Mouse (Mus musculus) spleen, postnatal 14 days (tissue): ENCODE results near the gene Hoxc10.

Experiments used
- DNase-seq, 2 experiments: peaks; one replicate each; pipeline ENCODE4 v3.0.0; 2021 to 2022; ENCODE audit warnings: low spot score in 2 of 2

Hoxc10 gene

GRCm38 (mm10) chr15:102945185-102946077 lies 21.2 kb upstream of the Hoxc10 start:
- DNase-seq, result no peak

DNA sequence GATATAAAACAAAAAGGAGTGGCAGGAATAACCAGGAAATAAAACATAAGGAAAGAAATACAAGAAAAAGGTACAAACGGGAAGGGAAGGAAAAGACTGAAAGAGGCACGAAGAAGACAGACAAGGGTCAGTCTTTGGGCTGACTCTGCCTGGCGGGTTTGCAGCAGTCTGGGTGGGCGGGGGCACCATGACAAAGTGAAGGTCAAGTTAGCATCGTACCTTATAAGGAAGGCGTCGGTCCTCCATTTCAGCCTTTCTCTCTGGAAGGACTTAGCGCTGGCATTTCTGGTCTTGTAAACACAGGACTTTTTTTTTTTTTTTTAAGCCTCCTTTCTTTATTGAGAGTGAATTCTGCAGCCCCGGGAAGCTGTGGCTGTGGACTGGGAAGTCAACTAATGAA lies 19.3 kb upstream of the Hoxc10 start:
- DNase-seq, result no peak

DNA sequence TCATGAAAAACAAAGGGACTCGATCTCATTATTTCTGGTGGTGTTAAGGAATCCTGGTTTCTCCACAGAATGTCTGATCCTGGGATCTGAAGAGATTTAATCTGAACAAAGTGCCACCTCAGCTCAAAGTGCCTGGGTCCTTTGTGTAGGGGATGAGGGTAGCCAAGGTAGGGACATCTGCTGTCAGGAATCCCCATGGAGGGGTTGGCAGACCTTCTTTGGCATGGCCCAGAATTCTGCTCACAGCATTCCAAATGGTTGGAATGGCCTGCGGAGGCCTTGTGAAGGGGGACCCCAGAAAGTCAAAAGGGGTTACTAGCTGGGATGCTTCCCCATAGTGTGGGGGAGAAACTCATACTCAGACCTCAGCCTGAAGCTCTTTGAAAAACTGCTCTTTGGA lies 17.8 kb upstream of the Hoxc10 start:
- DNase-seq, result no peak

- no peak for DNase-seq
Measured at GRCm38 (mm10) chr15:102949696-102950095, 16.9 kb upstream of the Hoxc10 start.

DNA sequence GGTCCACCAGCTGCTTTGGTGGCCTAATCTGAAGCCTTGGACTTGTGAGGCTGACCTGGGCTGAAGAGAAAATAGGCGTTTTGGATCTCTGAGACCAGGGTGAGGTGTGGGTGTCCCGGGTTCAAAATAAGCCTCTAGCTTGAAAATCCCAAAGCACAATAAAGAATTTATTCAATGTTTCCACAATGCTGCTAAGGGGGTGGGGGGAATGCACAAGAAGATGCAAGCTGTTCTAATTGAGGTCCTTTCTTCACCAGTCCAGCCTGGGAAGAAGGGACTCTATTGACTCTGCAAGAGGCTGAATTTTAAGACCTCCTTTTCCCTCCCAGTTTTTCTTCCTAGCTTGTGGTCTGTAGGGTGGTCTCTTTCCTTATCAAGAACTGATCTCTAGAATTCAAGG lies 15.7 kb upstream of the Hoxc10 start:
- DNase-seq, result no peak

- no peak for DNase-seq
Measured at GRCm38 (mm10) chr15:102953561-102953960, 13.0 kb upstream of the Hoxc10 start.

GRCm38 (mm10) chr15:102954192-102955006 lies 12.2 kb upstream of the Hoxc10 start, which contains the start of gene Hoxc11:
TSS of gene Hoxc11 (plus strand) at chr15:102954427.
- DNase-seq, result no peak

GRCm38 (mm10) chr15:102955007-102955382 lies 11.6 kb upstream of the Hoxc10 start:
- DNase-seq, result no peak

DNA sequence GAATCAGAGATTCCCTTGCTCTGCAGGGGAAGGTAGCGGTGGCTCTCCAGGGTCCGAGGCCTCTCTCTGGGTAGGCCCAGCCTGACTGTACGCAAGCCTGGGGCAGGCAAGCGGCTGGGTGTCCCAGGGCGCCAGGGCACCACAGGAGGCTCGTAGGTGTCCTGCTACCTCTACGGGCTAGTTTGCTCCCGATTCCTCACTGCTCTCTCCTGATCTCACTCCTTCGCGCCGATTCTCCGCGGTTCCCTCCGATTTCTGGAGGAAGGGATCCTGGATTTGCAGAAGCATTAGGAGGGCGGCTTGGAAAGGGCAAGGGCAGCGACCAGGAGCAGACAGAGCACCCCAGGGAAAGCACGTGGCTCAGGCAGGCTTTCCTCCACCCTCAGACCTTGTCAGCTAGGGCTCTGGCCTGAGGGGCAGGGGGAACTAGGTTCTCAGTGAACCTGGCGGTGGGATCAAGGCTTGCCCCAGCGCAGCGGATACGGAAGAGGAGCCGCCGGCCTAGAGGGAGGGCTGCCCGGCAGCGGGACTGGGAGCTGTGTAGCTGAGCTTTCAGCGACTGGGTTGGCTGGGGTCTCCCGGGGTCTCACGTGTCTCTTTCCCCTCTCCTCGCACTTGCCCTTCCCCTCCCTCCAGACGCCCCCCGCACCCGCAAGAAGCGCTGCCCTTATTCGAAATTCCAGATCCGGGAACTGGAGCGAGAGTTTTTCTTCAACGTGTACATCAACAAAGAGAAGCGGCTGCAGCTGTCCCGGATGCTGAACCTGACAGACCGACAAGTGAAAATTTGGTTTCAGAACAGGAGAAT lies 10.6 kb upstream of the Hoxc10 start:
- no peak for DNase-seq

DNA sequence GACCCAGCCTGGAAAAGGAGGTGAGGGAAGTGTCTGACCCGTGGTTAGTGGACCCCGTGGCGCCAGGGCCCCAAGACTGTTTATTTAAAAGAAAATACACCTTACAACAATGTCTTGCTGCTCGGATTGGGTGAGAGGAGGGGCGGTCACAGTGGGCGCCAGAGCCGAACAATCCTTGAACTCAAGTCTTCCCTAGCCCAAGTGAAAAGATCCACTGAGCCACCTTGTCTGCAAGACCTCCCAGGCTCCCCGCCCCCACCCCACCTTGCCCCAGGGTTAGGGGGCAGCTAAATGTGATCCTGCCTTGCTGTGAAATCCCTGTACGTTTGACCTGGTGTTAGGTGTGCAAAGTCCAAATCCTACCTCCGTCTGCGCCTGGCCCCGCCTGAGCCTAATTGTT lies 9.7 kb upstream of the Hoxc10 start:
- no peak for DNase-seq

- no peak for DNase-seq
Measured at GRCm38 (mm10) chr15:102959663-102960191, 6.9 kb upstream of the Hoxc10 start.

DNA sequence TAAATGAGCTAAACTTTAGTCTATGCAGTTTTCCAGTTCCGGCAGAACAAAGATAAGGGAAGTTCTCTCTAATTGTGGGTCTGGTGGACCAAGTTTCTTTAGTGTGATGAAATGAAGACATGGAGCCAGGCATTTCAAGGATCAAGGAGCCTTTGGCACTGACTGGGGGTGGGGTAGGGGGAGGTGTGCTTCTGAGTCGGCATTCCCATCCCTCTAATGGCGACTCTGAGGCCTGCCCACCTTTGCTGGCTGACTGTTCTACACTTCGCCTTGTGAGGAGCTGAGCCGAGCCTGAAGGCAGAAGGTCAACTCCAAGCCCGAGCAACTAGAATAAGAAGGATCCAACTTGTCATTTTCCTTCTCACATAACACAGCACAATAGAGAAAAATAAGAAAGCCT lies 4.9 kb upstream of the Hoxc10 start:
- no peak for DNase-seq

DNA sequence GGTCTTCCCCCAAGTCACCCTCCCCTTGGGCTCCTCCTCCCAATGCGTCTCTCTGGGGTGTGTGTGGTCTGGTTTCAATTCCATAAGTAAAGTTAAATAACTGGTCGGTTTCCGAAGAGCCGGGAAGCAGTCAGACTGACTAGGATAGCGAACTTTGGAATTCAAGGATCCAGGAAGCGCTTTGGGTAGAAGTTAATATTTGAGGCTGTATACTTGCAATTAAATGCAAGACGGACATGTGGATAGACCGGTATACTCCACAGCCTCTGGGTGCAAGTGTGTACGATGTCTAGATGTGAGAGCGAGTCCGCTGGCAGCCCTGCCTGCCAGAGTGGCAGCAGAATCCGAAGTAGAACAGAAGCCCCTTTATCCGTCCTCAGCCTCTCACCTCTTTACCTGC lies 4.1 kb upstream of the Hoxc10 start:
- DNase-seq, result no peak

GRCm38 (mm10) chr15:102963259-102963658 lies 3.3 kb upstream of the Hoxc10 start:
- no peak for DNase-seq

DNA sequence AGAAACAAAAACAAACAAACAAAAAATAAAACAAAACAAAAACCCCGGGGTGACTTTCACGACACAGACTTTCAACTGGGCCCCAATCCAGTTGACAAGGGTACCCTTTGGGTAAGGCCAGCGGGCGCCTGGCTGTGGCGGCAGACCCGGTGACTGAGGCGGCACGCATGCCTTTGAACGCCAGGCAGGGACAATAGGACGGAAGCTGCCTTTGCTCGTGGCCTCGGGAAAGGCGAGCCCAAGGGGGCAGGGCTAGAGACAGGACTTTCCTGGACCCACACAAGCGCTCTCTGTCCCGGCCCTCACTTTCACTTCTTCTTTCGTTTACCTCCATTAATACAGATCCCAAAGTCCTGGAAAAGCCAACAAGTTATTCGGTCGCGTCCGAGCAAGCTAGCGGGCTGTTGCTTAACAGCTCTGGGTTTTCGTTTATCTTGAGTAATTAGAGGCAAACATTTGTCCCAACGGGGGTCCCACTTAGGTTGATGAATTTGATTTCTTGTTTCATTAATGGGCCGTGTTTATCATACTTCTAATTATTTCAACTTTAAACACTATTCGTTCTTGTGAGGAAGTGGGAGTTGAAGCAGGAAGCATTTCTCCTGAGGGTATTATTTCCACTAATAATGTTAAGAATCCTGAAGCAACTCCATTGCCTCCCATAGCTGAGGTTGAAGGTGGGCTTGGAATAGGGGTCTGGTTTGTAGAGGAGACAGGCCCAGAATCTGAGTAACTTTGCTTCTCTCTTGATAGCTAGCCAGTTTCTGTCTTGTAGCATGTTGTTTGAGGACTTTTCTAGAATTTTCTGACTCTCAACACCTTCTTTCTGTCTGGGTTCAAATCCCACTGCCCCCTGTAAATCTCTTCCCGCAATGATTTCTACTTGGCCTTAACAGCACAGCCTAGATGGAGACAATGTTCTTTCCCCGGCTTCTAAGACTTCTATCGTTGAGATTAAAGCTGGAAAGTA lies 2.6 kb upstream of the Hoxc10 start:
- DNase-seq, result no peak

- no peak for DNase-seq
Measured at GRCm38 (mm10) chr15:102965003-102965891, 1.3 kb upstream of the Hoxc10 start.

GRCm38 (mm10) chr15:102965892-102966775 lies 462 bp upstream of the Hoxc10 start:
- DNase-seq, result peak in 1 of 2 experiments; percentile 44

GRCm38 (mm10) chr15:102967312-102967510 lies 615 bp downstream of the Hoxc10 start, which contains the start of gene Hoxc5:
TSS of gene Hoxc5 (plus strand) at chr15:102967443.
- no peak for DNase-seq
